Mouse (Mus musculus): Measurements from ENCODE around the gene Psat1. TPM values are rescaled to one million over a fixed set of nuclear protein-coding genes. Genes with fewer than 3 reads are reported as not detected.

Gene Psat1
- 125 TPM for polyA plus RNA-seq (2021)

- ATAC-seq = peak; percentile 4
- ChIA-PET POLR2A (no interaction called here), CTCF (interaction anchor here (1.4 kb wide), 1 partner anchor 146 kb away, joined by 3 read pairs; no protein-coding TSS in a partner anchor)
- DNase-seq (ENCODE audit: low read depth, low spot score) = no peak
- H3K27me3 ChIP-seq = no peaks in the 10 kb centered on the region
- no peak for TF ChIP-seq CTCF (IDR thresholded peaks at IDR 0.05)
- in situ Hi-C loops (cut with MboI; ENCODE audit: low pct_unique_long_range_greater_than_20kb) = no loop called here
Measured at GRCm38 (mm10) chr19:15947237-15947636, at the start of gene Psat1. Gene Psat1, minus strand, starts transcription at chr19:15947337.

DNA sequence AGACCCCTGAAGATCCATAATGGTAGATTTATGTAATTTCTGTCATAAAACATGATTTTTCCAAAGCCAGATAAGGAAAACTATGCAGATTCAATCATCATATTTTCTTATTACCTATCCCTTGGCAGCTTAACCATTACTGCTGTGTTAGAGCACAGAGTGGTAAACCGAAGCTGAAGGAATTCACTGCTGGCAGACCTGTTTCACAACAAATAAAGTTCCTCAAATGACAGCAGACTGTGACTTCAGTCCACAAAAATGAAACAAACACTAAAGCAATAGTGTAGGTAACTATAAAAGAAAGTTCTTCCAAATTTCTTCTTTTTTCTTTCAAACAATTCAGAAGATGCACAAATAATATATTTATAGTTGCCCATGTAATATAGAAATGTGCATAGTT is 43.0 kb upstream of the Psat1 start:
- no peak for ATAC-seq
- no peak for DNase-seq (ENCODE audit: low read depth, low spot score)
- ChIA-PET CTCF (no interaction called here), POLR2A (no interaction called here)
- TF ChIP-seq CTCF (IDR thresholded peaks at IDR 0.05) = no peak
- in situ Hi-C loops (cut with MboI; ENCODE audit: low pct_unique_long_range_greater_than_20kb) = no loop called here
- no peaks in the 10 kb centered on the region for H3K27me3 ChIP-seq

DNA sequence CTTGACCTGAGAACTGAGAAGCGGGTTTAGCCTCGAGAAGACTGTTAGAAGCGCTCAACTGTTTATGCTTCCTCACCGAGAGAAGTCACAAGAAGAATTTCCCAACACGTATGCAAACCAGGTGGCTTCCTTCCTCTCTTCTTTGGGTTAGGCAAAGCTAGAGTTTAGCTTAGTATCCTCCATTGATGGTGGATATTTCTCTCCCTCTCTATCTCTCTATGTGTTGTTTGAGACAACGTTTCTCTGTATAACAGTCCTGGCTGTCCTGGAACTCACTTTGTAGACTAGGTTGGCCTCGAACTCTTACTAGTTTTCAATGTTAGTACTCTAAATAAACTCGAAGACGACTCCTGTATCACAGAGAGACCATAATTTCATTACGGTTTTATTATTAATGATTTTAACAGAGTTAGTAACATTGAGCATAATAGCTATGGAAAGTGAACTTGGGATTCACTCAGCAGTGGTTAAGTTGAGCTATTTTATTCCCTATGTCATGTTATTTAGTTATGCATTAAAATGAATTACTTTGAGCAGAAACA is 38.1 kb upstream of the Psat1 start:
- no peaks in the 10 kb centered on the region for H3K27me3 ChIP-seq
- DNase-seq (ENCODE audit: low read depth, low spot score) (no peak), ATAC-seq (no peak)
- in situ Hi-C loops (cut with MboI; ENCODE audit: low pct_unique_long_range_greater_than_20kb) = no loop called here
- TF ChIP-seq CTCF (IDR thresholded peaks at IDR 0.05) = no peak
- ChIA-PET POLR2A (no interaction called here), CTCF (interaction anchor here (0.8 to 1.5 kb wide), 3 partner anchors 20 to 118 kb away, joined by 3 to 6 read pairs (median 3); no protein-coding TSS in a partner anchor)

DNA sequence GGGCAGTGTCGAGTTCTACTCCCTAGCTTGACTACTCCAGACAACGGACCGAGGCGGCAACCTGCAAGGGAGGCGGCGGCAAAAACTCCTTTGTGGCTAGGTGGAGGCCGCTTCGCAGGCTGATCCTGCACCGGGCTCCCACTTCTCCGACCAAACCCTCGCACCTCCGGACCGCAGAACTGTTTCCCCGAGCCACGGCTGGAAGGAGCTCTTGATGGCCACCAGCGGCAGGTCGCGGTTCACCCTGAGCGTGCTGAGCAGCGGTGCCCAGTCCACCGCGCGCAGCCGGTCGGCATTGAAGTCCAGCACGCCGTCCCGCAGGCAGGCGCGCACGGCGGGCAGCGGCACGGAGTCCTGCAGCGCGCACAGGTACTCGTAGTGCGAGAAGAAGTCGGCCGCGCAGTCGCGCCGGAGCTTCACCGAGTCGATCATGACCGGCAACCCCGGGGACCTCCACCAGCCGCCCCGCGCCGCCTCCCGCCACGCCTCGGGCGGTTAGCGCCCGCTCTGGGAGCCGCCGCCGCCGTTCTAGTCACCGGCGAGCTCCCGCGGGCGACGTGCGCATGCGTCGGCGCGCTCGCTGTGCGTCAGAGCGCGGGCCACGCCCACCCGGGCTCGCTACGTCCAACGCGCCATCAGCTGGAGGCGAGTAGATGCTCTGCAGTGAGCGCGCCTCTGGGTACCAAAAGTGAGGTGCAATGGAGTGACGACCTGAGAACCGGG is 37.5 kb upstream of the Psat1 start, which contains the start of gene Cep78:
Gene Cep78, minus strand, starts transcription at position 541 of the 723 bp plus-strand sequence.
- DNase-seq (ENCODE audit: low read depth, low spot score) (no peak), ATAC-seq (peak; percentile 87)
- no peaks in the 10 kb centered on the region for H3K27me3 ChIP-seq
- in situ Hi-C loops (cut with MboI; ENCODE audit: low pct_unique_long_range_greater_than_20kb) = no loop called here
- ChIA-PET POLR2A (no interaction called here), CTCF (interaction anchor here (0.8 to 1.5 kb wide), 4 partner anchors 19 to 117 kb away, joined by 3 to 6 read pairs (median 3); no protein-coding TSS in a partner anchor)
- TF ChIP-seq CTCF (IDR thresholded peaks at IDR 0.05) = no peak

DNA sequence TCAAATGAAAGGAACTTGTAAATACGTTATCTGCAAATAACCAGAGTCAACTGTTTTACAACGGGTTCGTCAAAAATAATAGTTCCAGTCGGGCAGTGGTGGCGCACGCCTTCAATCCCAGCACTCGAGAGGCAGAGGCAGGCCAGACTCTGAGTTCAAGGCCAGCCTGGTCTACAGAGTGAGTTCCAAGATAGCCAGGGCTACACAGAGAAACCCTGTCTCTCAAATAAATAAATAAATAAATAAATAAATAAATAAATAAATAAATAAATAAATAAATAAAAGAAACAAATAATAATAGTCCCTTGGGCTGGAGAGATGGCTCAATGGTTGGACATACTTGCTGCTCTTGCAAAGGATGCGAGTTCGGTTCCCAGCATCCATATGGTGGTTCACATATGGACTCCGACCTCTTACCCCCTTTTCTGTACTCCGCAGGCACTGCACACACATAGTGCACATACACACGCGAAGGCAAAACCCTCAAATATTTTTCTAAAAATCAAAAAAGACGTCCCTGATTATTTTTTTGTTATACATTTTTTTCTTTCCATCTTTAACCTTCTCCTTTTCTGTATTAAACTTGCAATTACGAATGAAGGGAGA is 36.7 kb upstream of the Psat1 start:
- ChIA-PET POLR2A (no interaction called here), CTCF (interaction anchor here (1.5 to 2.9 kb wide), 2 partner anchors 19 to 117 kb away, joined by 6 to 17 read pairs; no protein-coding TSS in a partner anchor)
- no peak for DNase-seq (ENCODE audit: low read depth, low spot score)

GRCm38 (mm10) chr19:15982926-15983738 is 36.0 kb upstream of the Psat1 start:
- in situ Hi-C loops (cut with MboI; ENCODE audit: low pct_unique_long_range_greater_than_20kb) = no loop called here
- ATAC-seq (no peak), DNase-seq (ENCODE audit: low read depth, low spot score) (no peak)
- no peaks in the 10 kb centered on the region for H3K27me3 ChIP-seq
- ChIA-PET CTCF (interaction anchor here (2.9 kb wide), 1 partner anchor 116 kb away, joined by 17 read pairs; no protein-coding TSS in a partner anchor), POLR2A (interaction anchor here (0.6 kb wide), 1 partner anchor 59 kb away, joined by 3 read pairs; no protein-coding TSS in a partner anchor)
- TF ChIP-seq CTCF (IDR thresholded peaks at IDR 0.05) = no peak

More for the DNA sequence above, 36.7 kb upstream of the Psat1 start:
- ATAC-seq = no peak
- in situ Hi-C loops (cut with MboI; ENCODE audit: low pct_unique_long_range_greater_than_20kb) = no loop called here
- no peaks in the 10 kb centered on the region for H3K27me3 ChIP-seq
- no peak for TF ChIP-seq CTCF (IDR thresholded peaks at IDR 0.05)

GRCm38 (mm10) chr19:15981861-15982260 is 34.7 kb upstream of the Psat1 start:
- peak; percentile 56 for ATAC-seq
- CTCF ChIA-PET = interaction anchor here (0.7 to 2.9 kb wide), 5 partner anchors 16 to 115 kb away, joined by 3 to 17 read pairs (median 6); no protein-coding TSS in a partner anchor
- no peak for DNase-seq (ENCODE audit: low read depth, low spot score)
- in situ Hi-C loops (cut with MboI; ENCODE audit: low pct_unique_long_range_greater_than_20kb) = no loop called here
- H3K27me3 ChIP-seq = no peaks in the 10 kb centered on the region
- POLR2A ChIA-PET = no interaction called here
- peak; percentile 83 for TF ChIP-seq CTCF (IDR thresholded peaks at IDR 0.05)

GRCm38 (mm10) chr19:15973365-15973764 is 26.2 kb upstream of the Psat1 start:
- ChIA-PET CTCF (interaction anchor here (1.5 to 4.9 kb wide), 2 partner anchors 9 to 106 kb away, joined by 6 to 21 read pairs; no protein-coding TSS in a partner anchor), POLR2A (no interaction called here)
- ATAC-seq (no peak), DNase-seq (ENCODE audit: low read depth, low spot score) (no peak)
- no peak for TF ChIP-seq CTCF (IDR thresholded peaks at IDR 0.05)
- H3K27me3 ChIP-seq = no peaks in the 10 kb centered on the region
- in situ Hi-C loops (cut with MboI; ENCODE audit: low pct_unique_long_range_greater_than_20kb) = loop anchor here (25.0 kb wide), 2 partner anchors 311 to 1986 kb away; no protein-coding TSS in a partner anchor

GRCm38 (mm10) chr19:15965082-15965481 is 17.9 kb upstream of the Psat1 start:
- peak; percentile 87 for ATAC-seq
- DNase-seq (ENCODE audit: low read depth, low spot score) = no peak
- in situ Hi-C loops (cut with MboI; ENCODE audit: low pct_unique_long_range_greater_than_20kb) = loop anchor here (25.0 kb wide), 2 partner anchors 303 to 1978 kb away; no protein-coding TSS in a partner anchor
- peak; percentile 92 for TF ChIP-seq CTCF (IDR thresholded peaks at IDR 0.05)
- POLR2A ChIA-PET = interaction anchor here (0.6 kb wide), 1 partner anchor 1444 kb away, joined by 3 read pairs; no protein-coding TSS in a partner anchor
- CTCF ChIA-PET = interaction anchor here (0.8 to 6.5 kb wide), 25 partner anchors 10 to 163 kb away, joined by 3 to 59 read pairs (median 5); partner anchors contain the start of gene Cep78
- no peaks in the 10 kb centered on the region for H3K27me3 ChIP-seq

All from Patski (cell line).